In genomic region chr8:88282684-88283083, GRCm38 (mm10) we compare ENCODE assay signal across 9 mouse cellular contexts. TPM values are rescaled to one million over a fixed set of nuclear protein-coding genes. Genes with fewer than 3 reads are reported as not detected.
DNase-seq lines count a peak whose midpoint lies in the region; ATAC-seq and TF ChIP-seq lines count a peak whose summit lies in the region.
"Had no signal": no experiment of that assay in that cellular context is flagged by ENCODE, and none has a peak within 500 bp of the region (broad histone marks: within the 10 kb centered on the region; RNA-seq: fewer than 3 reads in every experiment).

No protein-coding gene starts in this region.

- peak; percentile 77 for DNase-seq in urinary bladder, postnatal 14 days (ENCODE audit: low spot score)
- no peak for DNase-seq in urinary bladder, adult 2 months (ENCODE audit: low spot score)
- peak; percentile 89 for DNase-seq in gastrocnemius, adult 18-20 months (ENCODE audit: low spot score)
- no peak for DNase-seq in right cerebral cortex, postnatal 10 days (ENCODE audit: low spot score in 2 of 2)
- DNase-seq in right cerebral cortex, postnatal 25 days: no peak
- DNase-seq: liver, embryonic 13.5 days had no signal

- no peaks in the 10 kb centered on the region for H3K36me3 ChIP-seq in limb, embryonic 12.5 days
- H3K36me3 ChIP-seq in stomach, embryonic 16.5 days (ENCODE audit: control insufficient read depth, insufficient read depth, low read length): no peaks in the 10 kb centered on the region
- no peaks in the 10 kb centered on the region for H3K36me3 ChIP-seq in intestine, postnatal 0 days (ENCODE audit: control insufficient read depth, insufficient read depth)
- H3K36me3 ChIP-seq: liver, embryonic 13.5 days had no signal

- peak overlapping the region; percentile 20; the same call in 1 of the 2 replicates for H3K27ac ChIP-seq in limb, embryonic 12.5 days
- no peak overlapping the region for H3K27ac ChIP-seq in stomach, embryonic 16.5 days (ENCODE audit: low read length)
- no peak overlapping the region for H3K27ac ChIP-seq in intestine, postnatal 0 days (ENCODE audit: low read depth, low read length)
- H3K27ac ChIP-seq: liver, embryonic 13.5 days had no signal

- no peak for TF ChIP-seq CTCF in intestine, postnatal 0 days (IDR thresholded peaks at IDR 0.05; ENCODE audit: low read depth)

- no peak overlapping the region for H3K9ac ChIP-seq in limb, embryonic 12.5 days (replicated peaks)
- no peak overlapping the region for H3K9ac ChIP-seq in stomach, embryonic 16.5 days (ENCODE audit: low read length)
- no peak overlapping the region for H3K9ac ChIP-seq in intestine, postnatal 0 days (ENCODE audit: low read depth, low read length)
- H3K9ac ChIP-seq: liver, embryonic 13.5 days had no signal

- peaks cover 26% of the 10 kb centered on the region for H3K4me1 ChIP-seq in limb, embryonic 12.5 days (replicated peaks)
- H3K4me1 ChIP-seq in stomach, embryonic 16.5 days (ENCODE audit: control insufficient read depth, insufficient read depth, low read length): 0 out of 2 replicates have a peak, but pooled peaks cover 4% of the 10 kb centered on the region
- H3K4me1 ChIP-seq in intestine, postnatal 0 days (replicated peaks; ENCODE audit: control insufficient read depth, insufficient read depth, low read length): no peaks in the 10 kb centered on the region

- no peak overlapping the region for H3K4me2 ChIP-seq in limb, embryonic 12.5 days
- H3K4me2 ChIP-seq in stomach, embryonic 16.5 days (ENCODE audit: low read depth, low read length): no peak overlapping the region
- no peak overlapping the region for H3K4me2 ChIP-seq in intestine, postnatal 0 days (replicated peaks; ENCODE audit: low read depth)
- H3K4me2 ChIP-seq: liver, embryonic 13.5 days had no signal

- no peaks in the 10 kb centered on the region for H3K27me3 ChIP-seq in limb, embryonic 12.5 days
- no peaks in the 10 kb centered on the region for H3K27me3 ChIP-seq in stomach, embryonic 16.5 days (ENCODE audit: control insufficient read depth, insufficient read depth, low read length)
- no peaks in the 10 kb centered on the region for H3K27me3 ChIP-seq in intestine, postnatal 0 days (replicated peaks; ENCODE audit: control insufficient read depth, insufficient read depth, low read length)
- H3K27me3 ChIP-seq: liver, embryonic 13.5 days had no signal

- ATAC-seq in limb, embryonic 12.5 days (ENCODE audit: insufficient number of reproducible peaks, insufficient read depth, low FRiP score, low TSS enrichment, low read depth): no peak
- peak; percentile 27; the same call in 1 of the 2 replicates for ATAC-seq in stomach, embryonic 16.5 days (ENCODE audit: insufficient read depth, low FRiP score)
- ATAC-seq in intestine, postnatal 0 days: no peak

- no peaks in the 10 kb centered on the region for H3K9me3 ChIP-seq in limb, embryonic 12.5 days
- H3K9me3 ChIP-seq in stomach, embryonic 16.5 days (replicated peaks; ENCODE audit: control insufficient read depth, low read length): no peaks in the 10 kb centered on the region
- H3K9me3 ChIP-seq in intestine, postnatal 0 days (ENCODE audit: control insufficient read depth): no peaks in the 10 kb centered on the region
- H3K9me3 ChIP-seq: liver, embryonic 13.5 days had no signal

- WGBS in limb, embryonic 12.5 days: 13% methylated on average over 8 of the region's 8 CpGs
- 36% methylated on average over 8 of the region's 8 CpGs for WGBS in stomach, embryonic 16.5 days
- 37% methylated on average over 8 of the region's 8 CpGs for WGBS in intestine, postnatal 0 days

- H3K4me3 ChIP-seq in limb, embryonic 12.5 days (replicated peaks): no peak overlapping the region
- H3K4me3 ChIP-seq in stomach, embryonic 16.5 days (replicated peaks; ENCODE audit: low read length): no peak overlapping the region
- no peak overlapping the region for H3K4me3 ChIP-seq in intestine, postnatal 0 days (ENCODE audit: low read depth, low read length)
- H3K4me3 ChIP-seq: liver, embryonic 13.5 days had no signal

RNA-seq across cellular contexts. Expression of gene Adcy7, which starts 10.5 kb away (rescaled TPM):
- 15.0 and 15.2 TPM in 2 replicates for polyA plus RNA-seq in urinary bladder, adult 2 months (2012; rRNA removed)
- 1 to 10 TPM; 1.9 to 3.2 TPM for total RNA-seq in gastrocnemius, adult 18-20 months (2021)
- polyA plus RNA-seq in limb, embryonic 12.5 days (2016; fragmentation: Nextera tagmentation; extraction: Ambion mirVana): 3.2 and 4.4 TPM in 2 replicates
- 8.7 and 8.9 TPM in 2 replicates for polyA plus RNA-seq in stomach, embryonic 16.5 days (2015; fragmentation: Nextera tagmentation; extraction: Ambion mirVana)
- 2.3 and 3.4 TPM in 2 replicates for polyA plus RNA-seq in intestine, postnatal 0 days (2015; fragmentation: Nextera tagmentation; extraction: Ambion mirVana)

Comparison
In these comparisons a context has a peak if more than half of its experiments do, and no peak if none do; other contexts are left out.
1. DNase-seq: peak in urinary bladder, postnatal 14 days (single experiment) and gastrocnemius, adult 18-20 months (single experiment); none in urinary bladder, adult 2 months (single experiment), right cerebral cortex, postnatal 10 days (0 of 2) and right cerebral cortex, postnatal 25 days (single experiment).